Mouse (Mus musculus) stomach, embryonic 14.5 days (tissue): ENCODE data around the gene Pga5. TPM values are rescaled to one million over a fixed set of nuclear protein-coding genes. Genes with fewer than 3 reads are reported as not detected.

Source experiments
- ATAC-seq: fragments of 200-750 bp; cut with Nextera tagmentation; 2 replicates; pipeline ENCODE4 v1.8.0; 2017; ENCODE audit warnings: low read depth, moderate TSS enrichment; ENCODE audit not compliant: insufficient number of reproducible peaks, insufficient read depth, low FRiP score
- H3K27ac ChIP-seq: fragments of 300-500 bp; sonication (generic); 2 replicates; pipeline ENCODE4 v1.5.1; 2014; ENCODE audit warnings: mild to moderate bottlenecking, low read length, moderate library complexity, mixed read lengths
- H3K27me3 ChIP-seq: fragments of 300-500 bp; sonication (generic); 2 replicates; pipeline ENCODE4 v1.6.1; 2014; ENCODE audit warnings: low read length, control low read depth, mixed read lengths; ENCODE audit not compliant: control insufficient read depth, insufficient read depth
- H3K36me3 ChIP-seq: fragments of 300-500 bp; sonication (generic); 2 replicates; pipeline ENCODE4 v1.6.1; 2014; ENCODE audit warnings: mild to moderate bottlenecking, control low read depth, low read length, moderate library complexity, mixed read lengths; ENCODE audit not compliant: control insufficient read depth, insufficient read depth
- H3K4me1 ChIP-seq: fragments of 300-500 bp; sonication (generic); 2 replicates; pipeline ENCODE4 v1.6.1; 2014; ENCODE audit warnings: low read length, control low read depth, mixed read lengths; ENCODE audit not compliant: control insufficient read depth, insufficient read depth
- H3K4me2 ChIP-seq: fragments of 300-500 bp; sonication (generic); replicated peaks from 2 replicates; pipeline ENCODE4 v1.6.1; 2014; ENCODE audit warnings: low read depth, low read length, control low read depth
- H3K4me3 ChIP-seq: fragments of 300-500 bp; sonication (generic); 2 replicates; pipeline ENCODE4 v1.5.1; 2014; ENCODE audit warnings: low read depth, low read length, control low read depth
- H3K9ac ChIP-seq: fragments of 300-500 bp; sonication (generic); replicated peaks from 2 replicates; pipeline ENCODE4 v1.6.1; 2014; ENCODE audit warnings: low read depth, mild to moderate bottlenecking, control low read depth, low read length, moderate library complexity, mixed read lengths
- H3K9me3 ChIP-seq: fragments of 300-500 bp; sonication (generic); 2 replicates; pipeline ENCODE4 v1.6.1; 2016; ENCODE audit warnings: low read depth, low read length, control low read depth; ENCODE audit not compliant: control insufficient read depth
- WGBS: fragments of 180-500 bp; shearing (Covaris S2); extraction: QIAGEN DNeasy Blood & Tissue Kit; methylation state at CpG from one replicate; pipeline ENCODE4 v1.1.7; 2014; 5-methylcytosine and 5-hydroxymethylcytosine counted together
- polyA plus RNA-seq: library from polyadenylated mRNA; unstranded; fragments of >200 nt; fragmentation: Nextera tagmentation; extraction: Ambion mirVana; gene quantifications from 2 replicates; pipeline ENCODE4 v1.2.1, GENCODE M21; 2014

Gene Pga5
- polyA plus RNA-seq, 1 experiment from 2014 or later = 10.2 TPM

- Histone ChIP-seq H3K4me1 (peaks cover 4% of the 10 kb centered on the region; the same call in 1 of the 2 replicates), H3K36me3 (peaks cover 33% of the 10 kb centered on the region), H3K4me3 (no peak overlapping the region), H3K27me3 (no peaks in the 10 kb centered on the region), H3K9ac (no peak overlapping the region), H3K4me2 (no peak overlapping the region), H3K9me3 (no peaks in the 10 kb centered on the region), H3K27ac (no peak overlapping the region)
- WGBS = 90% methylated on average over 6 of the region's 6 CpGs
- no peak for ATAC-seq
These were observed 37.6 kb upstream of the Pga5 start for GRCm38 (mm10) chr19:10715476-10715875.

- H3K4me1 ChIP-seq = peaks cover under 1% of the 10 kb centered on the region
- H3K9me3 ChIP-seq = no peaks in the 10 kb centered on the region
- H3K4me3 ChIP-seq = no peak overlapping the region
- H3K9ac ChIP-seq = no peak overlapping the region
- 56% methylated on average over 4 of the region's 4 CpGs for WGBS
- H3K27ac ChIP-seq = no peak overlapping the region
- H3K36me3 ChIP-seq = peaks cover 37% of the 10 kb centered on the region
- peak; percentile 60; the same call in 1 of the 2 replicates for ATAC-seq
- no peaks in the 10 kb centered on the region for H3K27me3 ChIP-seq
- no peak overlapping the region for H3K4me2 ChIP-seq
These were observed 37.0 kb upstream of the Pga5 start for GRCm38 (mm10) chr19:10714682-10715475.

GRCm38 (mm10) chr19:10714168-10714567 is 36.3 kb upstream of the Pga5 start:
- 84% methylated on average over 6 of the region's 6 CpGs for WGBS
- ATAC-seq = no peak
- Histone ChIP-seq H3K4me1 (peaks cover 8% of the 10 kb centered on the region), H3K9me3 (no peaks in the 10 kb centered on the region), H3K36me3 (peaks cover 37% of the 10 kb centered on the region), H3K9ac (no peak overlapping the region), H3K27me3 (no peaks in the 10 kb centered on the region), H3K4me2 (no peak overlapping the region), H3K27ac (no peak overlapping the region), H3K4me3 (no peak overlapping the region)

- ATAC-seq = no peak
- Histone ChIP-seq H3K4me3 (no peak overlapping the region), H3K4me1 (peaks cover 10% of the 10 kb centered on the region), H3K9me3 (no peaks in the 10 kb centered on the region), H3K36me3 (peaks cover 40% of the 10 kb centered on the region), H3K27me3 (no peaks in the 10 kb centered on the region), H3K4me2 (no peak overlapping the region), H3K9ac (no peak overlapping the region), H3K27ac (no peak overlapping the region)
- 92% methylated on average over 10 of the region's 10 CpGs for WGBS
These were observed 35.7 kb upstream of the Pga5 start for GRCm38 (mm10) chr19:10713551-10713950.

- peaks cover 45% of the 10 kb centered on the region for H3K36me3 ChIP-seq
These were observed 34.8 kb upstream of the Pga5 start for GRCm38 (mm10) chr19:10712646-10713045.

GRCm38 (mm10) chr19:10712194-10712593 is 34.3 kb upstream of the Pga5 start:
- Histone ChIP-seq H3K4me1 (peaks cover 10% of the 10 kb centered on the region), H3K36me3 (peaks cover 49% of the 10 kb centered on the region), H3K4me2 (no peak overlapping the region), H3K4me3 (no peak overlapping the region), H3K9ac (no peak overlapping the region), H3K27me3 (no peaks in the 10 kb centered on the region), H3K27ac (no peak overlapping the region), H3K9me3 (no peaks in the 10 kb centered on the region)
- 94% methylated on average over 7 of the region's 7 CpGs for WGBS
- ATAC-seq = no peak

More at GRCm38 (mm10) chr19:10712646-10713045, 34.8 kb upstream of the Pga5 start:
- no peak overlapping the region for H3K4me3 ChIP-seq
- no peak for ATAC-seq
- peaks cover 10% of the 10 kb centered on the region for H3K4me1 ChIP-seq
- no peak overlapping the region for H3K4me2 ChIP-seq
- H3K9ac ChIP-seq = no peak overlapping the region
- no peaks in the 10 kb centered on the region for H3K27me3 ChIP-seq
- WGBS = 97% methylated on average over 12 of the region's 12 CpGs
- H3K27ac ChIP-seq = no peak overlapping the region
- H3K9me3 ChIP-seq = no peaks in the 10 kb centered on the region

- Histone ChIP-seq H3K4me2 (no peak overlapping the region), H3K9me3 (no peaks in the 10 kb centered on the region), H3K36me3 (peaks cover 56% of the 10 kb centered on the region), H3K27ac (no peak overlapping the region), H3K9ac (no peak overlapping the region), H3K27me3 (no peaks in the 10 kb centered on the region), H3K4me3 (no peak overlapping the region), H3K4me1 (peaks cover 10% of the 10 kb centered on the region)
- no peak for ATAC-seq
- 88% methylated on average over 4 of the region's 4 CpGs for WGBS
These were observed 32.9 kb upstream of the Pga5 start for GRCm38 (mm10) chr19:10710751-10711150.

- Histone ChIP-seq H3K9ac (no peak overlapping the region), H3K36me3 (peaks cover 56% of the 10 kb centered on the region), H3K4me2 (no peak overlapping the region), H3K9me3 (no peaks in the 10 kb centered on the region), H3K4me1 (peaks cover 10% of the 10 kb centered on the region), H3K27ac (no peak overlapping the region), H3K27me3 (no peaks in the 10 kb centered on the region), H3K4me3 (no peak overlapping the region)
- ATAC-seq = peak; percentile 30; the same call in 1 of the 2 replicates
- WGBS = 84% methylated on average over 9 of the region's 9 CpGs
These were observed 32.2 kb upstream of the Pga5 start for GRCm38 (mm10) chr19:10710088-10710511.
